Mouse (Mus musculus) liver, adult 2 months (tissue): Measurements from ENCODE around the gene Cby1. TPM values are rescaled to one million over a fixed set of nuclear protein-coding genes. Genes with fewer than 3 reads are reported as not detected.

ENCODE experiments used
- DNase-seq: peaks from one replicate; pipeline ENCODE4 v3.0.0-alpha.2; 2011; ENCODE audit warnings: low read depth, low spot score; ENCODE audit errors: extremely low read depth
- H3K27ac ChIP-seq: fragments of 200-500 bp; replicated peaks from 2 replicates; pipeline ENCODE4 v1.5.1; 2012; ENCODE audit warnings: low read depth, mild to moderate bottlenecking, control low read depth, inconsistent platforms, low read length; ENCODE audit not compliant: insufficient read depth
- H3K27me3 ChIP-seq: fragments of 200-500 bp; 2 replicates; pipeline ENCODE4 v1.6.1; 2012; ENCODE audit warnings: mild to moderate bottlenecking, moderate library complexity, low read length, inconsistent platforms; ENCODE audit not compliant: control insufficient read depth, insufficient read depth
- H3K36me3 ChIP-seq: fragments of 200-500 bp; 2 replicates; pipeline ENCODE4 v1.6.1; 2012; ENCODE audit warnings: low read length, inconsistent platforms; ENCODE audit not compliant: control insufficient read depth, insufficient read depth
- H3K4me1 ChIP-seq: fragments of 200-500 bp; 2 replicates; pipeline ENCODE4 v1.6.1; 2011; ENCODE audit warnings: low read length; ENCODE audit not compliant: control insufficient read depth, insufficient read depth
- H3K4me3 ChIP-seq: fragments of 200-500 bp; 2 replicates; pipeline ENCODE4 v1.5.1; 2011; ENCODE audit warnings: low read depth, mild to moderate bottlenecking, control low read depth, low read length, moderate library complexity; ENCODE audit not compliant: insufficient read depth
- H3K79me2 ChIP-seq: fragments of 200-500 bp; 2 replicates; pipeline ENCODE4 v1.6.1; 2012; ENCODE audit warnings: inconsistent platforms, mild to moderate bottlenecking, low read length, moderate library complexity; ENCODE audit not compliant: control insufficient read depth, insufficient read depth
- H3K9ac ChIP-seq: fragments of 200-500 bp; 2 replicates; pipeline ENCODE4 v1.6.1; 2012; ENCODE audit warnings: low read depth, mild to moderate bottlenecking, control low read depth, inconsistent platforms, low read length
- CTCF ChIP-seq: fragments of 200-500 bp; IDR thresholded peaks from 2 replicates; pipeline ENCODE4 v1.5.1; 2011; ENCODE audit warnings: low read depth, low read length, control low read depth
- POLR2A ChIP-seq: fragments of 200-500 bp; IDR thresholded peaks from 2 replicates; pipeline ENCODE4 v1.6.1; 2011; ENCODE audit warnings: low read length, control low read depth; ENCODE audit not compliant: insufficient read depth; ENCODE audit errors: extremely low read depth
- WGBS: fragments of 180-500 bp; shearing (Covaris S2); methylation state at CpG from one replicate; pipeline ENCODE4 v1.1.7; 2018; 5-methylcytosine and 5-hydroxymethylcytosine counted together
- polyA plus RNA-seq: library from polyadenylated mRNA; depleted of rRNA; stranded (reverse); fragments of >200 nt; gene quantifications from 2 replicates; pipeline ENCODE4 v1.2.3, GENCODE M21; 2012
- total RNA-seq: library from RNA; depleted of rRNA; stranded (reverse); fragments of >200 nt; gene quantifications from 2 replicates; pipeline ENCODE4 v1.2.3, GENCODE M21; 2014

Gene Cby1
- total and polyA plus RNA-seq, 2 experiments, result 3.3 to 6.6 TPM

DNA sequence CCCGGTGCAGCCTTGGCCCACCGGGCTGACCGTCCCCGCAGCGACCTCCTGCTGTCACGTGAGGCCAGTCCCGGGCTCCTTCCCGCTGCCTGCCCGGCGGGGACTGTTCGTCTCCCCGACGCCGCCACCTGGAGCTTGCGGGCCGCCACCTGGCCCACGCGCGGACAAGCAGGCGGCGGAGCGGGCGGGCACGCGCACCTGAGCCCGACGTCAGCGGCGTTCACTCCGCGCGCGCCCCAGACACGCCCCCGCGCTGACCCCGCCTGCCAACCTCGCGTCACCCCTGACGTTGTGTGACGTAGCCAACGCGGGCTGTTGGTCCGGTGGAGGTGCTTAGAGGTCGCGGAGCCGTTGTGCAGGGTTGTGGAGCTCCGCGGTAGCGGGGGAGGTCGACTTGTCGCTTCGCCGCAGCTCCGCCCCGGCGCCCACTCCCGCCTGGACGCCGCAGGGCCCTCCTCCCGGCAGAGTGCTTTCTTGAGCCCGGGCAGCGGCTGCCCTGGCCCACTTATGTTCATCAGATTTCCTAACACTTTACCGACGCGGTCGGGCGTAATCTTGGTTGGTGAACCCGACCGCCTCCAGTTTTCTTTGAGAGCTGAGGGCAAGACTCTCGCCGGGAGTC lies 28.8 kb downstream of the Cby1 start, which contains the start of gene Josd1:
TSS of gene Josd1 (minus strand) at position 274 of the 622 bp plus-strand sequence.
- H3K36me3 ChIP-seq, result no peaks in the 10 kb centered on the region
- peak within 1 kb of the TSS; percentile 97 for H3K9ac ChIP-seq
- peak within 1 kb of the TSS; percentile 95 for H3K27ac ChIP-seq
- DNase-seq, result peak; percentile 80
- under 1% methylated on average over 72 of the region's 72 CpGs for WGBS
- H3K27me3 ChIP-seq, result no peaks in the 10 kb centered on the region
- TF ChIP-seq CTCF, result no peak
- peak; percentile 66 for TF ChIP-seq POLR2A
- H3K79me2 ChIP-seq, result peaks cover 26% of the 10 kb centered on the region
- H3K4me1 ChIP-seq, result peaks cover 43% of the 10 kb centered on the region
- H3K4me3 ChIP-seq, result peak within 1 kb of the TSS; percentile 89

DNA sequence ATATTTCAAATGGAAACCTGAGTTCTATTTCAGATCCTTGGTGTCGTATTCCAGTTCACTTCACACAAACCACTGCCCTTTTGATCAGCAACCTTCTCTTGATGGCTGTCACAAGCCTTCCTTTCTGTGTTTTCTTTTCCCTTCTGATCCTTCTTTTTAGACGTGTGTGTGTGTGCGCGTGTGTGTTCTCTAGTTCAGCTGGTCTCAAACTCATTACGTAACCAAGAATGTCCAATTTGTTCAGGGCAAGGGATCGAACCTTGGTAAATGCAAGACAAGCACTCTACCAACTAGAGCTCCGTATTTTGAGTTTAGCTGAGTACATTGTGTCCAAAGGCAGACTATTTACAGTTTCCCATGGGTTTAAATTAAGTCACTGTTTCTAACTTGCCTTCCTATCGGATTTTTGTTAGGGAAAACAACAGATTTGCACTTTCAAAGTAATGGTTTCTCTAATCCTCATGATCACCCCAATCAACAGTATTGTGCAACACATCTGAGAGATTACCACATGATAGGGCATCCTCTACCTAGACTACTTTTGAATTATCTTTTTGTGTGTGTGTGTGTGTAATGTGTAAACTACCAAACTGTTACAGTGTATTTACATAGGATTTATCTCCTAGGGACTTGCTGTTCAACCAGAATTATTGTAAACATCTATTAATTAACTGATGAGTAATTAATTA lies 29.4 kb downstream of the Cby1 start:
- WGBS, result 5% methylated on average over 8 of the region's 8 CpGs
- no peaks in the 10 kb centered on the region for H3K27me3 ChIP-seq
- TF ChIP-seq CTCF (no peak), POLR2A (no peak)
- H3K9ac ChIP-seq, result peak overlapping the region; percentile 85
- no peaks in the 10 kb centered on the region for H3K36me3 ChIP-seq
- H3K79me2 ChIP-seq, result peaks cover 25% of the 10 kb centered on the region
- H3K27ac ChIP-seq, result peak overlapping the region; percentile 95
- peak overlapping the region; percentile 89 for H3K4me3 ChIP-seq
- peak; percentile 77 for DNase-seq
- peaks cover 38% of the 10 kb centered on the region for H3K4me1 ChIP-seq

DNA sequence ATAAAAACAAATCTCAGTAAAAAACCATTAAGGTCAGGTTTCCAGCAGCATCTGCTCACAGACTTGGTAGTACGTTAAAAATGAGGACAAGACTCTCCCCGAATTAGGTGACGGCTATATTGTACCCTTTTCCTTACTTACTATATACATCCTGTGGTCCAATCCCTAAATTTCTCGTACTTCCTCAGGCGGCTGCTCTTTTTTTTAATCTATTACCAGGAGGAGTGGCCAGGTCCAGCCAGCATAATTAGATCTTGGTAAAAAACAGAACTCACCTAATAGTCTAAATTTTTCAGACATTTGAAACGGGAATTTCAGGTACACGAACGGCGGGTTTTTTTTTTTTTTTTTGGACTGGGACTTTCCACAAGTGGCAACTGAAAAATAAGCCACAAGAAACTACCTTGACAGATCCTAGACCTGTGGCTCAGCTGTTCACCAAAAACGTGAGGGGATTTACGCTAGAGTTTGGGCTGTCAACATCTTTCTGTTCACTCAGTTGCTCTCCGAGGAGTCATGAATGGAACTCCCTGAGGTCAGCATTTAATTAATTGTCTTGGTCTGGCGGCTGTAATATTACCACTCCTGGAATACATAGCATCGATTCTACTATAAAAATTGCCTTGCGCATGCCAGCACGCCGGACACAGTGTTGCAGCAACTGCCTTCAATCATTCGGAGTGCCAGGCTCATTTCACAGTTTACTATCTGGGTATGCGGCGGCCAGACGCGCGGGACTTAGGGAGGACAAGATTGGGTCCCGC lies 30.8 kb downstream of the Cby1 start:
- Histone ChIP-seq H3K36me3 (no peaks in the 10 kb centered on the region), H3K9ac (no peak overlapping the region), H3K4me1 (peaks cover 25% of the 10 kb centered on the region), H3K27ac (0 out of 2 replicates have a peak overlapping the region, but pooled peaks have one; percentile 4), H3K4me3 (no peak overlapping the region), H3K79me2 (peaks cover 28% of the 10 kb centered on the region), H3K27me3 (no peaks in the 10 kb centered on the region)
- DNase-seq, result no peak
- TF ChIP-seq POLR2A (no peak), CTCF (no peak)
- WGBS, result 13% methylated on average over 24 of the region's 24 CpGs

DNA sequence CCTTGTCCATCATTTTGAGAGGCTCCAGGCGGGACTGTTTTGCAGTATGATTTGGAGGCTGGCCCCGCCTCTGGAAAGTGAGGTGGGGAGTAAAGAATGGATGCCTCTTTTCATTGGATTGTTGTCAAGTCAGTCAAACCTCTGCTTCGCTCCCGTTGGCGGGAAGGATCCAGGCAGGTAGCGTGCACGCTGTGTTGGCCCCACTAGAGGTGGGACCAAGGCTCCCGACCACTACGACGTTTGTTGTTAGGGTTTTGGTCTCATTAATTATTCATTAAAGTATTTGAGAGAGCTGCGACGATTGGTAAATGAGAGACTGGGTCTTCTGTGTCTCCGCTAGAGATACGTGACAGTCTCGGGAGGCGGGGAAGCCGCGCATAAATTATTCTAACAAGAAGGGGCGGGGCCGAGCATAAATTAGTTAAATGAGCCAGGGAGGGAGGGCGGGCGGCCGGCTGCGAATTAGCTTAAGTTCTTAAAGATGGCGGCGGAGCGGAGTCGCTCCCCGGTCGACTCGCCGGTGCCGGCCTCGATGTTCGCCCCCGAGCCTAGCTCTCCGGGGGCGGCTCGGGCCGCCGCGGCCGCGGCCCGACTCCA lies 31.5 kb downstream of the Cby1 start, which contains the start of gene Gtpbp1:
TSS of gene Gtpbp1 (plus strand) at position 420 of the 597 bp plus-strand sequence.
- peak within 1 kb of the TSS; percentile 89 for H3K9ac ChIP-seq
- DNase-seq, result peak; percentile 99
- H3K27me3 ChIP-seq, result no peaks in the 10 kb centered on the region
- peak within 1 kb of the TSS; percentile 39 for H3K27ac ChIP-seq
- TF ChIP-seq CTCF (no peak), POLR2A (peak; percentile 88)
- peaks cover 30% of the 10 kb centered on the region for H3K79me2 ChIP-seq
- H3K4me1 ChIP-seq, result peaks cover 19% of the 10 kb centered on the region
- WGBS, result under 1% methylated on average over 45 of the region's 45 CpGs
- H3K4me3 ChIP-seq, result peak within 1 kb of the TSS; percentile 75
- no peaks in the 10 kb centered on the region for H3K36me3 ChIP-seq

DNA sequence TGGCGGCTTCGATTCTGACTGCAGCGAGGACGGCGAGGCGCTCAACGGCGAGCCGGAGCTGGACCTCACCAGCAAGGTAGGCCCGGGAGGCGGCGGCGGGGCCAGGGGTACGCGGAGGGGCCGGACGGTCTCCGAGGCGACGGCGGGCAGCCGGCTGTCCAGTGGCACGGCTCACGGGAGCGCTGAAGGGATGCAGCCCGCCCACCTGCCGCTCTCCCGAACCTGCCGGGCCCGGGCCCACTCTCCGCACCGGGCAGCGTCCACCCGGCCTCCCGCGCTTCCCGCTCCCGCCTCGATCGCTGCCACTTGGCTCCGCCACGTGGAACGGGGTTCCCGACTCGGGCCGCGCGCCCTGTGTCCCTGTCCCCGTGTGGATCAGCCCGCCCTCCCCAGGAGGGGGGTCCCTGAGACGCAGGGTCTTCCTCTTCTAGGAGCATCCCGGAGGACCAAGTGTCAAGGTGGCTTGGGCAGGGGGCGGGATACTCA lies 32.1 kb downstream of the Cby1 start:
- no peak for DNase-seq
- peaks cover 14% of the 10 kb centered on the region for H3K4me1 ChIP-seq

More for the DNA sequence above, 32.1 kb downstream of the Cby1 start:
- Histone ChIP-seq H3K79me2 (peaks cover 30% of the 10 kb centered on the region), H3K27me3 (no peaks in the 10 kb centered on the region), H3K36me3 (no peaks in the 10 kb centered on the region), H3K27ac (peak overlapping the region; percentile 39), H3K4me3 (peak overlapping the region; percentile 75), H3K9ac (peak overlapping the region; percentile 89)
- under 1% methylated on average over 48 of the region's 53 CpGs for WGBS
- no peak for TF ChIP-seq CTCF
- TF ChIP-seq POLR2A, result no peak
